Mouse (Mus musculus) cortical plate, adult 2 months (tissue): Measurements from ENCODE around the gene Cnksr3.

Source experiments
- CTCF ChIP-seq: fragments of 200-500 bp; IDR thresholded peaks from 2 replicates; pipeline ENCODE4 v1.5.1; 2011; ENCODE audit warnings: mild to moderate bottlenecking, control low read depth, low read length; ENCODE audit not compliant: insufficient read depth; ENCODE audit errors: extremely low read depth
- POLR2A ChIP-seq: fragments of 200-500 bp; IDR thresholded peaks from 2 replicates; pipeline ENCODE4 v1.6.1; 2011; ENCODE audit warnings: mild to moderate bottlenecking, low read length, control low read depth; ENCODE audit not compliant: insufficient read depth; ENCODE audit errors: extremely low read depth

DNA sequence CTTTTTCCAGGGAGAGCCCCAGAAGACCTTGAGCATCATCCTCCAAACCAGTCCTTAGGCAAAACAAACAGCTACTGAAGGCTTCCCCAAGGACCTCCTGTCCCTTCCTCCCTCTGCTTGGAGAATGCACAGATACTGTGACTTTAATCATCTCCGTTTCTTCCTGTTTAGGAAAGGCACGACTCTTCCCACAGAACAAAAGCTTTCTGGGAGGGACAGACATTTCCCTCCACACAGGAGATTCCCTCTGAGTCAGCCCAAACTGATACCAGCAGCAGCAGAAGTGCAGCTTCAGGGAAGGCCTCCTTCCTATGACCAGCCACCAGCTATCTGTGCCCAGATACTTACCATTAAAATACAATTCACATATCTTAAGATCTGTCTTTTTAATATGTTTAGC lies 37.6 kb downstream of the Cnksr3 start:
- TF ChIP-seq POLR2A, result no peak
- no peak for TF ChIP-seq CTCF
